Mouse (Mus musculus) neural tube, embryonic 10.5 days (tissue): ENCODE measurements around the gene Csf2ra.
"Not testable (repeated sequence)": the region's sequence is repeated elsewhere in the genome, so short reads cannot be mapped to it uniquely, and the experiment has no call there.

ENCODE experiments used
- DNase-seq: peaks from one replicate; pipeline ENCODE4 v3.0.0-alpha.2; 2017; ENCODE audit warnings: low spot score; ENCODE audit errors: extremely low spot score

Csf2ra gene

DNA sequence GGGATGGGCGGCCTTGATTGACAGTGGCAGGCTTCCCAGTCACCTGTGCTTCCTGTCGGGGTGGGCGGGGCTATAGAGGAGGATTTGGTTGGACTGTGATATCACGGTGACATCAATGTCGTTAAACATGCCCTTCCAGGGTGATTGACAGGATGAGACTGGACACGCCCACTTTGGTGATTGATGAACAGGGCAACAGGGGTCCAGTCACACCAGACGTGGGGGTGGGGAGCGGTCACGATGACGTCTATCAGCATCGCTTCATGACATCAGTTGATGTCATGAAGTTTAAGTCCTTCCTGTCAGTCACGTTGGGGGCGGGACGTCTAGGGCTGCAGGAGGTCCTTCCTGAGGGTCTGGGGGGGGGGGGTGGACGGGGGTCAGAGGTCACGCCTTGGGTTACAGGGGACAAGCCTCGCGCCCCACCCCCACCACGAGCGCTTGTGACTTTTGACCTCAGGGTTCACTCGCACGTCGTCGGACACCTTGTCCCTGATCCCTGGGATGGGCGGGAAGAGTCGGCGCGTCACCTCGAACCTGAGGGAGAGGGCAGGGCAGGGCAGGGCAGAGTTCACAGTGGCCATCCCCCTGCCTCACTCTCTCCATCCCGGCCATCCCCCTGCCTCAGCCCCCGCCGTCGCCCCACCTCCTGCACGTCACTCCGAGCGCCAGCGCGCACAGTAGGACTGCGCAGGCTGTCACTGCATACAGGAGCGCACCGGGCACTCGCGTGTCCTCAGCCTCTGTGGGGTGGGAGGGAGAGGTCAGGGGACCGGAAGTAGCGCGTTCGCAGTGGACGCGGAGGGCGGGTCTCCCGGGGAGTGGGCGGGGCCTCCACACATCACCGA lies 3.3 kb downstream of the Csf2ra start:
- DNase-seq: no peak

DNA sequence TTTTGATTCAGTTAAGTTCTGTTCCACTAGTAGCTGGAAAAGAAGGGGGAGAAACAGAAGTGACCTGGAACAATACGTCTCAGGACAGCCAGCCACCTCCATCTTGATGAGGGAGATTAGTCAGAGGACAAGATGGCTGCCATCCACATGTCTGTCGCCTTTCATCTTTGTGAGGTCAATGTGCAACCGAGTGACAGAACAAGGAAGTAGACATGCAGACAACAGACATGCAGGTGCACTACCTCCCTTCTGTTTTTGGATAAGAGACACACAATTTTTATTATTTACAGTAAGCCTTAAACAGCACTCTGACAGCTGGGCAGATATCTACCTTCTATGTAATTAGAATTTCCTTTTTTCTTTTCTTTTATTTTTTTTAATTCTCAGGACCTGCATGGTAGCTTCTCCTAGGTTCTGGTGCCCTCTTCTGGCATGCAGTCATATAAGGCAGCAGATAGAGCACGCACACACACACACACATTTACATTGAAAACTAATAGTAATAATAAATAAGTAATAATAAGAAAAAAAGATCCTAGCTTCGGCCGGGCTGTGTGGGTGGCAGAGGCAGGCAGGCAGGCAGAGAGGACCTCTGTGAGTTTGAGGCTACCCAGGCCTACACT lies 4.4 kb downstream of the Csf2ra start:
- no peak for DNase-seq

DNA sequence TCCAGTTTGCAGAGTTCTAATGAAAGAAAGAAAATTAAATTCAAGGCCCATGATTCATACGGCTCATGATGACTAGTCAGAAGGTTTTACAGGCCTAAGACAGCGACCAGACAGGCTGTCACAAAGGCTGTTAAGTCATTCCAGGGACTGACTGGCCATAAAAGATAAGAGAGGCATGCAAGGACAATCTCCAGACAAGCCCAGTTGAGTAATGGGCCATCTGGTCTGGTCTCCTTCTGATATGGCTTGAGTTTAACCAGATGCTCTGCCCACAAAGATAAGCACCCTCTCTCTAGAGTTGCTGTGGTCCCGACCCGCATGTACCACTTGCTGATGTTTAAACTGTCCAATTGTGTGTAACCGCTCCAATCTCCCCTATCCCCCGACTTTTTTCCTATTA lies 20.7 kb downstream of the Csf2ra start:
- not testable (repeated sequence) for DNase-seq

DNA sequence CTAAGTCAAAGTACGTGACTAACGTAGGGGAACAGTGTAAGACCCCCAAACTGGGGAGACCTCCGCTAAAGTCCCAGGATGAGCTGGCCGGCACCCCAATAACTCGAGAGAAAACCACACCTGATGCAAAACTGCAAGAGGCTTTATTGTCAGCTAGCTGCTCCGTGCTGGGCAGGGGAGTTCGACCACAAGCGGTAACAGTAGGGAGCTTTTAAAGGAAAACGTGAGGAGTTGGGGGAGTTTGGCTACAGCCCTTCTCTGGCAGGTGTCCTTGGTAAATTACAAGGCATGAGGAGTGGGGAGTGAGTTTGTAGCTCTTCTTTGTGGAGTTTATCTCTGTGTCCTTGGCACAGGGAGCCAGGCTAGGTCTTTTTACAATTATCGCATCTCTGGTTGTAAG lies 28.4 kb downstream of the Csf2ra start:
- DNase-seq: peak; percentile 33

DNA sequence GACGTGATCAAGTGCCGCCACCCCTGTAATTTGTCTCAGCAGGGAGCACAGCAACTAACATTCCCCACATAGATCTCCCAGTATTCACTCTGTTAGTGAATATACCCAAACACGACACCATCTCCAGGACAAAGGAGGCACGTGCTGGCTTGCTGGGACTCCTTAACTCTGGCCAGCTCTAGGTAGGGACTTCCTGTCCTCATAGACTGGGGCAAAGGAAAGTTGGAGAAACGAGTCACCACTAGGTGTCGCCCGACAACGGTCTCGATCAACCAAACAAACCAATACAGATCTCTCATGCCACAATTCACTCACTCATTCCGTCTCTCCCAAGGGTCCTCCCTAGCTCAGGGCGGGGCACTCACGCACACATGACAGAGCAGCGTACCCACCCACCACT lies 28.9 kb downstream of the Csf2ra start:
- peak; percentile 96 for DNase-seq

DNA sequence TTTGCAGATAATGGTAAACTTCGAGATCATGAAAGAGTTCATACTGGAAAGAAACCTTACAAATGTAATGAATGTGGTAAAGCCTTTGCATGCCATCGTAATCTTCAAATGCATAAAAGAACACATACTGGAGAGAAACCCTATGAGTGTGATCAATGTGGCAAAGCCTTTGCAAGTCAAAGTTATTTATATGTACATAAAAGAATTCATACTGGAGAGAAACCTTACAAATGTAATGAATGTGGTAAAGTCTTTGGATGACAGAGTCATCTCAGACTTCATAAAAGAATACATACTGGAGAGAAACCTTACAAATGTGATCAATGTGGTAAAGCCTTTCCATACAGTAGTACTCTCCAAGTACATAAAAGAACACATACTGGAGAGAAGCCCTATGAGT lies 44.6 kb downstream of the Csf2ra start, which contains the start of gene Gm6020:
Gene Gm6020 (plus strand): TSS at position 301 of the 400 bp plus-strand sequence.
- DNase-seq: not testable (repeated sequence)

DNA sequence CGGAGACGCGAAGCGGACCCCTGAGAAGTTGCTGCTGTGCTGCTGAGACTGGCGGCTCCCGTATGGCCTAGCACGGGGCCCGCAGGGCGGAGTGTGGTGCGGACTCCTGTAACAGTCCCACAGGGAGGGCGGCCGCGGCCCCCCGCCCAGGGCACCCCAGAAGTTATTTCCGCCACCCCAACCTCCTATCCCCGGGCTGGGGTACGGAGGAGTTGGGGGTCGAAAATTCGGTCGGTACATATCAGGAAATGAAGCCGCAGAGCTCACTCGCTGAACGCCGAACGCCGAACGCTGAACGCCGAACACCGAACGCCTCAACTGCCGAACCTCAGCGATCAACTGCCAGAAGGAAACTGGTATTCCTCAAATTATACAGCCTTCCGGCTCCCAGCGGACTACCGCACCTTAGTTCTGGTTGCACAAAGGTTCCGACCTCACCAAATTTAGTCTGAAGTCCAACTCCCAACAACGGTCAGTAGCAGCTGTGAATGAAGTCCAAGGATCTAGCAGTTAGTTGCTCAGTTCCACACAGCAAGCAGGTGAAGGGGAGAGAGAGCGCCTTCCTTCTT lies 52.4 kb downstream of the Csf2ra start, which contains the start of gene Gm7102:
Gene Gm7102 (minus strand): TSS at position 554 of the 569 bp plus-strand sequence.
- peak; percentile 29 for DNase-seq
